Mouse (Mus musculus) cerebellum, adult 8-10 months (tissue): ENCODE results near the gene Disp1.

ENCODE experiments used
- DNase-seq: peaks from one replicate; pipeline ENCODE4 v3.0.0; 2022

The Disp1 gene

DNA sequence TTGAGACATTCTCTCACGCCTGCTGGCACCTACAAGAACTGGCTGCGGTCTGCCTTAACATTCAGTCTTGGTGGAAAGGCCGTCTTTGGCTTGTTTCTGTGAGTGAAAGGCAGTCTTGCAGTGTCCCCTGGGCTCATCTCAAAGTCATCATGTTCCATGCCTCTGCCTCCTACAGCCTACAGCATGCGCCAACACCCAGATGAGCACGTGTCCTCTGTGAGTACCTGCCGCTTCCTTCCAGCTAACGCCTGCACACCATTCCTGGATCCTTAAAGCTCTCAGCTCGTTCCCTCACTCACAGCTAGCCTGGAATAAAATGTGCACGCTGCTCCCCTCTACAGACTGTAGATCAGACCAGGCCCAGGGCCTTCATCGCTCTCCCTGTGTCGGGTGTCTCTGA lies 60.3 kb downstream of the Disp1 start:
- no peak for DNase-seq

DNA sequence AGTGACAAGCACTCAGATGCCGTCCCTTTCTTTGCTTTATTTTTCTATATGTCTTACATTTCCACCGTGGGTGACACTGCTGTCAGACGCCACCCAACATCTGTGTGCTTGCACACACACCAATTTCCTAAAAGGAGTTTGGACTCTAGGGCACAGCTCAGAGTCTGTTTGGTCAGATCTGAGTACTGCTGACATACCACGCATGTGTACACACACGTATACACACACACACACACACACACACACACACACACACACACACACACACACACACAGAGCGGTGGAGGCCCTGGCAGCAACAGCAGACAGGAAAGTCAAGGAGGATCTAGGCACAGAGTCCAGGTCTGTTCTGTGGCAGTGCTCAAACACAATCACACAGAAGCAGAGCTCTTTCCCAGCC lies 61.1 kb downstream of the Disp1 start:
- no peak for DNase-seq

DNA sequence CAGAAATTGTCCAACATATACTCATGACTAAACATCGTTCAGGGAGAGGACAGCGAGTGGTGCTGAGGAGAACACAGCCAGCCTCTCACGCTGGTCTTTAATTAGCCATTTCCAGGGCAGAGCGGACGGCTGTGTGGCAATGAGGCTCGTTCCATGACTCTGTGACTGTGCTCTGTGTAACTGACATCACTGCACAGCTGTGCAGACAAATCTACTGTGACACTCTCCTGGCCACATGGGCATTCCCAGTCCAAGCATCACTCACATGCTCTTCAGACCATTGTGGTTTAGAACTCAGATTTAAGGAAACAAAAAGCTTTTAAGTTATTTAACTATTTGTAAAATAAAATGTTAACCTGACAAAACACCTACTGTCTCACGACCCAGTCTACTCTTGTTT lies 62.1 kb downstream of the Disp1 start:
- DNase-seq = no peak

DNA sequence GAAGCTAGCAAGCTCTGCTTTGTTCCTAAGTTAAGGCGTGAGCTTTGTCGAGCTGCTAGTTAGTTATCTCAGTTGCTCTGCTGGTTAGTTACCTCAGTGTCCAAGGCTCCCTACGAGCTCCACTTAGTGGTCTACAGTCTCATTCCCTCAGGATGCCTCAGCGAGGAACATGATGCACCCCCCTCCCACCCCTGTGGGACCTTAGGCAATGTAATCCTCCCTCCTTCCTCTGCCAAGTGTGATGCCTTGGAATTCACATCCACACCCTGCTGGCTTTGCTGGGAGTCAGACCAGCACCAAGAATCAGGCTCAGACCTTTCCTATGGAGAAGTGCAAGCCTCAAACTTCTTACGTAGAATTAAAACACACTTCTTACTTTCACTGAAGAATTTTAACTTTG lies 65.7 kb downstream of the Disp1 start:
- no peak for DNase-seq

DNA sequence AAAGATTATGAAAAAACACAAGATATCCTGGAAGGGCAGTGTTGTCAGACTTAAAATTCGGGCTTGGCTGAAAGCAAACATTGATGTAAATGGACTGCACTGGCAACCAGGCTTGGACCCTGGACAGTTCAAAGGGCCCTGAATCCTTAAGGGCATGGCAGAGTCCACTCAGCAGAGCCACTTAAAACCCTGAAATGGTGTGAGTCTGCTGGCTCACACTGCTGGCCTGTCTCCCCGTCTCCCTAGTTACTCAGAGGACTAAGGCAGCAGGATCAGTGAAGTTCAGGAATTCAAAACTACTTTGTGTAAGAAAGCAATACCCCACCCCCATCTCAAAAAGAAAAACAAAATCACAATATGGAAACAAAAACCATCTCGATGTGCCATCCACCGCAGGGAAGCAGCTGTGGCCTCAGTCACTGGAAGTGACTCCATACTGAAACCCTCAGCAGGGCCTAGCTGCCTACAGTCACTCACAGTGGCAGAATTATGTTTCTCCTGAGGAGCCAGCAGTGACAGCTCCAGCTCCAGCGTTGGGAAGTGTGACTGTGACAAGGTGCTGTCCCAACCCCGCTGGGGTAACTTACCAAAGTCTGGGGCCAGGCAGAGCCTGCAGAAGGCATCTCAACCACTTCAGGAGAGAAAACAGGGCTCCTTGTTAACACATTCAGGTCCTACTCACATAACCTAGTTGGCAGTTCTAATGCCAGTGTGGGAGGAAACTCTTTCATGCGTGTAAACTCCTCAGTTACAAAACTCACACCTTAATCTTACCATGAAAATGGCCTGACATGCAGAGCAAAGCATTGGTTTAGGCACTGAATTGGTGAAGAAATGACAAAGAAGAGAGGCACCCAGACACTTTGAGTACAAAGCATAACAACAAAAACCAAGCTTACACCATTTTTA lies 66.8 kb downstream of the Disp1 start:
- no peak for DNase-seq

DNA sequence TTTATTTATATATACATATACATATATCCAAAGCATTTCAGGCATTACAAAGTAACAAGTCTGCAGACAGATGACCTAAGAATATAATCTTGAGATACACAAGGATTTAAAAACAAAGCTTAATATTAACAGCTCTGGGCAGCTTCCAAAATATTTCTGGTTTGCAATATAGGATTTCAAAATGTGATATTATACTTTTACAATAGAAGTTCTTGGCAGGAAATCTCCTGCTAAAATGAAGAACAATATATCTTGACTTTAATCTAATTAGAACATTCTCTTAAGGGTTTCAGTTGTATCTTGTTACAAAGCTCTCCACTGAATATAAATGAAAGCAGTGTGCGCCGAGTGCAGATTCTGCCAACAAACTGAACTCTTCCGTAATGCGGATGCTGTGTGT lies 68.0 kb downstream of the Disp1 start:
- DNase-seq = no peak

DNA sequence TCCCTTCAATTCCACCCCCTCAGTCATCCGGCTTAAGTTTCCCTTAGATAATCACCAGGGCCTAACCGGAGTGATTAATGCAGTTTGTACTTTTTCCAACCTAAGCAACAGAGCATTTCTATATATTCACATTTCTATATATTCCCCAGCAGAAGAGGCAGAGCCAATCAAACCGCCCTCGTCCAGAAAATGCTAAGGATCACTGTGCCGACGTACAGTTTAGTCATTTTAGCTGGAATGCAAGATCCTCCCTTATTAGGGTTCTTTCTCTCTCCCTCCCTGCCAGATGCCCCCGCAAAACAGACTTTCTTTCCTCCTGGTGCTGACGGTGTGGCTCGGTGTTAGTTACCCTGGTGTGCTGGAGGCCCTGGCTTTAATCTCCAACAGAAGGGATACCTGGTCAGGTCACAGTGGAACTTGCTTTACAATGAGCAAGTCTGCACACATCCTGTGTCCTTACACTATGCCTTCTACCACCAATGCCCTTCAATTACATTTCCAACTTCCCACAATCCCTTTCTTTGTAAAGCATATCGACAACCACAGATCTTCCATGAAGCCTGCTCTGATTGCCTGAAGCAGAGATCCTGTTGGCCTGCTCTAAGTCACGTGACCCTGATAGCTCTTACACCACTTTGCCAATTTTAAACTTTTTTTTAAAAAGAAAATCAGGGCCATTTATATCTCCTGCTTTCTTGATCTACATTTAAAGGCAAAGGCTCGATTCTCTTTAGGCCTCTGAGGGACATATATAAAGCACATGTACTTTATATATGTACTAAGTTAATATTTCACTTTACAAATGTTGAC lies 69.6 kb downstream of the Disp1 start:
- no peak for DNase-seq

DNA sequence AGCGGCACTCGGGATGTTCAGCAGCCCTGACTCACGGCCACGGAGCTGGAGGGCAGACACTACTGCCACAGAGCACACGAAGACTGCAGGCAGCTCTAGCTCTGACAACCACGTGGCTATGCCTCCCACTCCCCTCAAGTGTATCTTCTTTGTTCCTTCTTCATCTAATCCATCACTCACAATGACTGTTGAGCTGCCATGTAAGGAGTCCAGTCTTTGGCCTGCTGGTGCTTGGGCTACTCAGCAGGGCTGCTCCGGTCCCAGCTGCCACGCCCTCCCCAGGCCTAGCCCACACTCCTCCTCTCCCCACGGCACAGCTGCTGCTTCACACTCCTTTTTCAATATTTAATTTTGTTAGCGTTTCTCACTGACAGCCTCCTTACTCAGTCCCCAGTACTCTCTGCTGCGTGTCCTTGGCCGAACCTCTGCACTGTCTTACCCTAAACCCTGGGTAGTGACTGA lies 70.9 kb downstream of the Disp1 start:
- no peak for DNase-seq

DNA sequence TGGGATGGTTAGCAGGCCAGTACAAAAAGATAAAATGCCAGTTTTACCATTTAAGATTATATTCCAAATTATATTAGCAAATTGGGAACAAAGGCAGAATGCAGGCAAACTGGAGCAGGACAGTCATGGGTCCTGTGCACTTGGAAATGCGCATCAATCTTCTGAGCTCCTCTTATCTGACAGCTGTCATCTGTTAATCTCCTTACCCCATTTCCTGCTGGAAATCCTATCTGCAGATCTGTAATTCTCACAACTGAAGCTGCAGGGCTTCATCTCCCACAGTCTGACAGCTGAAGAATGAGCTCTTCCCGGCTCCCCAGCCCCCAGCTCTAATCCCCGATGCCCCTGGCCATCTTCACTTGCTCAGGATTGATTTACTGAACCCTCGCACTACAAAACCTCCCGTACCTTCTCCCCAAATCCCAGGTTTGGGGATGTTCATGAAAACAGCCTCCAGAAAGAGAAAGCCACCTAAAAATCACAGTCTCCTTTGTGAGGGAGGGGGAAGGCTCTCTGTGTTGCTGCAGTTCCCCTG lies 71.7 kb downstream of the Disp1 start:
- no peak for DNase-seq

DNA sequence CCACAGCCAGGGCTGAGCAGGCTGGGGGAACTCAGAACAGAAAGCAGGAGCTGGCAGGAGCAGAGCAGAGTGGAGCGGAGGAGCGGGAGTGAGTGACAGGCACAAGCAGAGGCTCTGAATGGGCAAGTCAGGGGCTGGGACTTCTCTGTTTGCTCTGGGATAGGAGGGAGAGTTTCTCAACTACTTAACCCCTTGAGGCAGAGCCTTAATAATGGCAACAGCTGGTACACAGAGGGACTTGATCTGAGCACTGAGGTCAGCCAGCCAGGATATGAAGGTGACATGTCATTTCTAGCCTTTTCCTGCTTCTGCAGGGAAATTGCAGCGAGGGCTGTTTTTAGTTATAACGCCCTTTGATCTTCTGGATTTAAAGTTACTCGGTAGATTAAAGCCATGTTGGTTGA lies 73.9 kb downstream of the Disp1 start:
- DNase-seq = no peak

DNA sequence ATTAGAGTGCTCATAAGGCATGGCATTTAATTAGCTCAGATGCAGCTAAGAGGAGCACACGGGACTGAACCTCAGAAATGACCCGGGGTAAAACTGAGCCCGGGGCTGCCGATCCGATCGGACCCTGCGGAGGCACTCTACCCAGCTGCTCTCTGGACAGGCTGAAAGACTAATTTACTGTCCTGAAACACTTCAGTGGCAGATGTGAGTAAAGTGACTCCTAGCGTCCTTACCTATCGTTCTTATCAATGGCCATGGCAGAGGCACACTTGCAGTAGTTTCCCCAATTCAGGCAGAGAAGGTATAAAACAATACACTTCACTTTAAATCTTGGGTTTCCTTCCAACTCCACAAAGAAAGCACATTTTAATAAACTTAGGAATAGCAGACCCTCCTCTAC lies 74.5 kb downstream of the Disp1 start:
- DNase-seq = no peak

DNA sequence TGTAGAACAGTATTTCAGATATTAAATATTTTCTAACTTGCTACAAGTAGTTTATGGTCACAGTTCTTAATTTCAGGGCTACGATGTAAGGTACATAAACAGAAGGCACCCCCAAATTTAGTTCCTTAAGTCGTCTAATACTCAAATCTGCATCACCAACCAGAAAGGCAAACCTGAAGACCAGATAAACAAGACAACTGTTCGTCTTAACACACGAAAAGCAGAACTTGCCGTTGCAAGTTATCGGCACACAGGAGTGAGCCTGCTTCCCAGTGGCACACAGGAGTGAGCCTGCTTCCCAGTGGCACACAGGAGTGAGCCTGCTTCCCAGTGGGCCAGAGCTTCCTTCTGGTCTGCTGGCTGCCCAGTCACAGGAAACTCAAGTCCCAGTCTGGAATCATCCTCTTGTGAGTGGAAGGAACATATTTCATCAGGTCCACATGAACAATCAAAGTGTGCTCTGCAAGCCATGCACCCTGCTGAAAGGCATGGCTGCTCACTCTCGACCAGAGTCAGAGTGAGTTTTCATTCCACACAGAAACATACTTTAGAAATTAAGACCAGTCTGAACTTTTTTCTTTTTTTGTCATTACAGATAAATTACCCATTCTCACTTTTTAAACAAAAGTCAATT lies 75.1 kb downstream of the Disp1 start:
- DNase-seq = no peak

DNA sequence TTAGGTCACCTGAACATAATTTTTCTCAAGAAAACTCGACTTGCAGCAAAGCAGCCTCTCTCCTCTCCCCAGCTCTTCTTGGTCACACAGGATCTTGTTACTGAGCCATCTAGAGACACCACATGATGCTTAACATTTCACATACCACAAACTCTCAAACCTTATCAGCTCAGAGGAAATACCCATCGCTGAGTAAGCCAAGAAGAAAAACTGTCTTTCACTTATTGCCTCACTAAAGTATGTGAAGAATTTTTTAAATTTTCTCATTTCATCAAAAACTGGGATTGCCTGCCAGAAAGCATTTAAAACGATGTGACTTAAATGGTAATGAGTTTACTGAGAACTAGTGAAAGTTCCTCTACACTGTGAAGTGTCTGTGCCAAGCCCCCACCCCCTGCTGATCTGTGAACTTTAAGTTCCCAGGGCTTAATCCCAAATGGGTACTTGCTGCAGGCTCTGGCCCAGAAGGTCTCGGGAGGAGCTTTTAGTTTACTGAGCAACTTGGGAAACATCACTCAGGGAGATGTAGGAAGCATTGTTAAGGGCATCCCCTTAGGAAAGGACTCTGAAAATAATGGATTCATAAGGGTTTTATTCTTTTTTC lies 76.6 kb downstream of the Disp1 start:
- DNase-seq = no peak

DNA sequence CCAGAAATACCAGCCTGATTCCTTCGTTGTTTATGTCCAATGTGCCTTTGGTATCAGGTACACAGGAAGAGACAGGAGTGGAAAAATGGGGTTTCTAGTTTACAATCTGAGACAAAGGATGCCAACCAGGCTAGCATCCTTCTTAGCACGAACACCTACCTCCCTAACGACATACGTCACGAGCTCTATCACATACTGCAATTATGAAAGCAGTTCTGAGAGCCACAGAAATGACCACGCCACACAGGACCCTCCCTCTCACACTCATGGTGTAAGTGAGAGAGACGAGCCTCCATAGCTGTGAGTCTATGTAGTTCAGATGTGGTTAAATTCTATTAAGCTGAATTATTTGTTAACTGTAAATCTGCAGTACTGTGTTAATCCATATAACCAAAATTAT lies 78.1 kb downstream of the Disp1 start:
- no peak for DNase-seq

DNA sequence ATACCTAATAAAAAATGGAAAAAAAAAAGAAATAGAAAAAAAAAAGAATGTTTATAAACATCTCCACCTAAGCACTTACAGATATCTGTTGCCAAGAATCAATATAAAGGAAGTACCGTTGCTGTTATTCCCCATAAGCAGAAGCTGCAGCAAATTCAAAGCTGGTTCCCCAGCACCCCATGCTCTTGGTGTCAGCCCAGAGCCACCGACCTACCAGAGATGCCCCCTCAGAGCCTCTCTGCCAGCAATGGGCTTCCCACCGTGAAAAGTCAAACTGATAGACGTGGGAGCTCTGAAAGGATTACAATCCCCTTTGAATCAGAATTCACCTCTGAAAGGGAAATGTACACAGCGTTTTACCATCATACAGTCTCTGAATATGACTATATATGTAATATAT lies 78.8 kb downstream of the Disp1 start:
- DNase-seq = no peak

DNA sequence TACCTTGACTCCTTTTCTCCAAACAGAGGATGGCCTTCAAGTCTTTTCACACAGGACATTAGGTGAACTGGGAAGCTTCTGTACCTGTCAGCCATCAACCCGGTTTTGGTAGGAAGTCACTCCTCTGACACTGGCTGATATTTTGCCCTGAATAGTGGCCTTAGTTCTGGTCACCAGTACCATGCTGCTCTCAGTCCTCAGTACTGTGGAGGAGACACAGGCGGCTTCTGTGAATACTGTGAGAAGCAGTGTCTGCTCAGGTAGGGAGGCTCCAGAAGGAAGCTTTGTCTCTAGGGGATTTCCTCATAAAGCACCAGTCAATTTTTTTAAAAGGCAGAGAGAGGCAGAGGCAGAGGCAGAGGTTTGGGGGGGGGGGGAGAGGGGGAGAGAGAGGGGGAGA lies 80.0 kb downstream of the Disp1 start:
- no peak for DNase-seq

DNA sequence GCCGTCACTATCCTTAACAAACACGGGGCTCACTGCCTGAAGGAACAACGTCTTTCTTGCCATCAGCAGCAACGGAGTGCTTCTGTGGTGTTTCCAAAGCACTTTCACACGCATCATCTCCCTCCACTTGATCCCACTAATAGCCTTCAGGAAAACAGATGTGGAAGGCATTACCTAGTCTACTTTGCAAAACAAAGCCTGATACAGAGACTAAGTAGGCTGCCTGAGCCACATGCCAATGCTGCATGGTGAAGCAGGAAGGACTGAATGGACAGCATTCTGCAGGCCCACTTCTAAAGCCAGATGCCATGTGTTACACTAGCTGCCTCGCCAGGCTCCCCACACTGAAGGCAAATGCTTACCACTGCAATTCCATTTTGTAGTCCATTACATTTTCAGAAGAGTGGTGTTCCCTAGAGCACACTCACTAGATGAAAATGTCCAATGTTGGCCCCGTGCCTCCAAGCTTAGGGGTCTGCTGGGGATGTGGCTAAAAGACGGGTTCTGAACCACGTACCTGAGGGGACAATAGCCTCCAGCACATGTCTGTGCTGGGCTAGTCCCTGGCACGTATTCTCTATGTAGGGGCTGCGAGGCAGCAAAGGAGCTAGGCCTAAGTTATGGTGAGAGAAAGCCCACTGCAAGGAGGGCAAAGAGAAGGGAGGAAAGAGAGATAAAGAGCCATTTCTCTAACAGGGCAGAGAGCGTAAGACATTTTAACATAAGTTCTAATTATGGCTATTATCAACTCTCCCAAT lies 80.6 kb downstream of the Disp1 start:
- DNase-seq = no peak

DNA sequence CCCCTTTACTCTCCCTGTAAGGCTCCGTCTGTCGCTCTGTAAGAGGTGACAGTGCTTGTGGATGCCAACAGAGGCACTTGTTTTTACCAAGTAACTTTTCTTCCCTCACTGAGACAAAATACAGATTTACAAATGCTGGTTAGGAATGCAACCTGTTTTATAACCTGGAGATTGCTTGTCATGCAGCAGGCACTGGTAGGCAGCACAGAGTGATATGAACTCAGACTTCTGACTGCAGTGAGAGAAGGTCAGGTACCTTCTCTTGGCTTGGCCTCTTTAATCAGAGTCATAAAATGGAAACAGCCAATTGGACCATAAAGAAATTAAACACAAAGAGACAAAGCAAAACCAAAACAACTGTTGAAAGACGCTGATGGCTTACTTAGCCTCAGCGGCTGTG lies 83.2 kb downstream of the Disp1 start:
- DNase-seq = no peak

DNA sequence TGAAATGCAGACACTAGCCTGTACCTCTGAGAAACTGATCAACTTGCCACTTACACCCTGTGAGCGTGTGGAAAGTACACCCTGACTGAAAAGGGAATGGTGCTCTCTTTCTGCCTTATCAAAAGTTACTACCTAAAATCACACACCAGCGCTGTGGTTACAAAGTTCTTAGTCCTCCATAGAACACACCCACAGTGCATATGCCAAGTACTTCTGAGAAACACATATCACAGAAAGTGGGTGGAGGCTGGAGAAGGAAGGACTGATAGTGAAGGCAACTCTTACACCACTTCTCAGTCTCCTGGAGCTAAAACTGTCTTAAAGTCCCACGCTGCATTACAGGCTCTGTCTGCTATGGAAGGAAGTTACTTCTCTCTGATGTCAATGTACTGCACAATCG lies 86.9 kb downstream of the Disp1 start:
- DNase-seq = no peak

DNA sequence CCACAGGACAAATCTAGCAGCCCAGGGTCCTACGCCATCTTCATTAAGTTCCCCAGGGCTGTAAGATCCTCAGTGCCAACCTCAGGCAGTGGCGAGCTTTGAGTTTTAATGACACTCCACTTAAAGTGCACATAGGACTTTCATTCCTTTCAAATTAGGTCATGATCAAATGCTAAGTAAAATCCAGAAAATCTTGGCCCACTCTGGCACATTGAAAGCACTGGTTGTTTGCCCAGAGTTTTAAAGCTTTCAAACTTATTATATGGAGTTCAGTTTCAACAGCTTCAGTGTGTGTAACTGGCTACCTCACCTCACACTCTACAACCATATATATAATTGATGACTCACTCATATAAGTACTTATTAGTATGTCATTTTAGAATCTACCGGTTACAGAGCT lies 87.9 kb downstream of the Disp1 start:
- DNase-seq = no peak

DNA sequence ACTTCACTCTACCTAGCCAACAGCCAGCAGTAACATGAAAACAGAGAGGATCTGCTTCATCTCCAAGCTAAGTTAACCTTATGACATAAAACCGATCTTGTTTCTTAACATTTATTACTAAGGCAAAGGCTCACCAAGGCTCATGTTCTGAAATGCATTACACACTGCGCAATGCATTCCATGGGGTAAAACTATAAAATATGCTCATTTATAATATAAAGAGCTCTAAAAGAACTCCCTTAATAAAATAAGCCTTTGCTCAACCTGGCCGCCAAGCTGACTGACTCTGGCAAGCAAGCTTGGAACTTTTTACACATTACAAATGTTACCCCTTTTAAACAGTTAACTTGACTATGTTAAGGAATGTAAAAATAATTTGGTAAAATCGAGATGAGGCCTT lies 94.1 kb downstream of the Disp1 start:
- DNase-seq = no peak

DNA sequence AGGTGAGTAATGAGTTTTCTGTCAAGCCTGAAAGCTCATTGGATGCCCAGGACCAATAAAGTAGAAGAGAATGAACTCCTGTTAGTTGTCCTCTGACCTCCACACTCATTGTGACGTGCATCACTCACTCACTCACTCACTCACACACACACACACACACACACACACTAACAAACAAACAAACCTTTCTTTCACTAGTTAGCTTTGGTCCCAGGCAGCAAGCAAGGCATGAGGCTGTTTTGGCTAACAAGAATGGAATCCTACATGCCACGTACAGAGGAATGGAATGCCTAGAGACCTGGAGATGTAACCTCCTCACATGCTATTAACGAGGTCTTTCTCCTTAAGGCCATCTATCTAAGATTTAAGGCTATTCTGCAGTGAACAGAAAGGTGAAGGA lies 97.6 kb downstream of the Disp1 start:
- no peak for DNase-seq
